Mouse (Mus musculus) brain, embryonic 14.5 days (tissue): Measurements from ENCODE around the gene Hddc2. TPM values are rescaled to one million over a fixed set of nuclear protein-coding genes. Genes with fewer than 3 reads are reported as not detected.
A peak's percentile ranks its signal among the peaks of the same experiment; 100 is the strongest.

ENCODE experiments used
- DNase-seq: peaks from one replicate; pipeline ENCODE4 v3.0.0-alpha.2; 2011; ENCODE audit warnings: low read depth
- CTCF ChIP-seq: fragments of 200-500 bp; IDR thresholded peaks from 2 replicates; pipeline ENCODE4 v1.5.1; 2012; ENCODE audit warnings: inconsistent platforms, mild to moderate bottlenecking, moderate library complexity, borderline replicate concordance; ENCODE audit not compliant: insufficient read depth, insufficient read length; ENCODE audit errors: extremely low read depth
- POLR2A ChIP-seq: fragments of 200-500 bp; IDR thresholded peaks from 2 replicates; pipeline ENCODE4 v1.6.1; 2012; ENCODE audit warnings: mild to moderate bottlenecking, inconsistent platforms, borderline replicate concordance; ENCODE audit not compliant: poor library complexity, insufficient read depth, insufficient read length, severe bottlenecking; ENCODE audit errors: extremely low read depth
- polyA plus RNA-seq: library from polyadenylated mRNA; depleted of rRNA; stranded (reverse); fragments of >200 nt; gene quantifications from 2 replicates; pipeline ENCODE4 v1.2.3, GENCODE M21; 2012; rRNA removed

The Hddc2 gene
- polyA plus RNA-seq, 1 experiment, result 26.4 TPM

- peak; percentile 27 for DNase-seq
- TF ChIP-seq POLR2A (no peak), CTCF (no peak)
These were observed 41.8 kb downstream of the Hddc2 start for GRCm38 (mm10) chr10:31354886-31355461.

DNA sequence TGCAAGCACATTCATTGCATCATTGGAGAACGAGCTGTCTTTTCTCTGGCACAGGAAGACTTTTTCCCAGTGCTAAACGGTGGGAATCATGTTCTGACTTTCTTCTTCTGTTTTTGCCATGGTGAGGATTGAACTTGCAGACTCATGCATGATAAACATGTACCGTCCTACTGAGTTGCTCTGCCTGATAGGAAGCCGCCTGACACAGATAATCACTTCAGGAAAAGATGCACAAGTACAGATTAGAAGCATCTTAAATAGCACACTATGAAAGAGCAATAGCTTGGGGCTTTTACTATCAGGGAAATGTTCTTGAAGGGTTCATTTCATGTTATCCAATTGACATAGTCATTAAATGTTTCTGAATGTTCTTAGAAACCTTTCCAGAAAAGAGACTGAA lies 46.6 kb downstream of the Hddc2 start:
- TF ChIP-seq POLR2A, result no peak
- TF ChIP-seq CTCF, result no peak
- no peak for DNase-seq

GRCm38 (mm10) chr10:31370200-31370599 lies 57.0 kb downstream of the Hddc2 start:
- TF ChIP-seq CTCF, result peak; percentile 31; the same call in 1 of the 2 replicates
- peak; percentile 39 for DNase-seq

Other genes starting within 250 kb of the Hddc2 start
- gene Tpd52l1, start 132.6 kb downstream of the Hddc2 start, polyA plus RNA-seq, result 13.7 and 18.0 TPM in 2 replicates